Mouse (Mus musculus) ES-E14 (cell line): ENCODE results near the gene Macrod2. TPM values are rescaled to one million over a fixed set of nuclear protein-coding genes. Genes with fewer than 3 reads are reported as not detected.

Experiments used
- DNase-seq: peaks from one replicate; pipeline ENCODE4 v3.0.0-alpha.2; 2013; ENCODE audit warnings: low read depth, low spot score
- H3K27ac ChIP-seq: 2 replicates; pipeline ENCODE4 v1.5.1; 2012; ENCODE audit warnings: low read depth, mild to moderate bottlenecking, low read length, moderate library complexity, mixed read lengths; ENCODE audit not compliant: poor library complexity, insufficient read depth, severe bottlenecking
- H3K36me3 ChIP-seq: 2 replicates; pipeline ENCODE4 v1.6.1; 2012; ENCODE audit warnings: mild to moderate bottlenecking, low read length, moderate library complexity, mixed read lengths; ENCODE audit not compliant: control insufficient read depth, poor library complexity, insufficient read depth, severe bottlenecking
- H3K4me1 ChIP-seq, 2 experiments: fragments of 150-350 bp in 1 of 2; sonication (generic) in 1 of 2; 2 replicates each; pipeline ENCODE4 v1.6.1; 2012; ENCODE audit warnings: low read length in 2 of 2, mild to moderate bottlenecking in 1 of 2, mixed read lengths in 1 of 2; ENCODE audit not compliant: control insufficient read depth in 2 of 2, insufficient read depth in 2 of 2, poor library complexity in 1 of 2
- H3K4me3 ChIP-seq, 2 experiments: fragments of 150-350 bp in 1 of 2; sonication (generic) in 1 of 2; 2 replicates each; pipeline ENCODE4 v1.5.1; 2012; ENCODE audit warnings: low read length in 2 of 2, low read depth in 1 of 2, mild to moderate bottlenecking in 1 of 2, mixed read lengths in 1 of 2; ENCODE audit not compliant: insufficient read depth in 1 of 2, poor library complexity in 1 of 2, severe bottlenecking in 1 of 2
- H3K9ac ChIP-seq: 2 replicates; pipeline ENCODE4 v1.6.1; 2012; ENCODE audit warnings: low read depth, mild to moderate bottlenecking, low read length, mixed read lengths; ENCODE audit not compliant: poor library complexity, insufficient read depth, severe bottlenecking
- H3K9me3 ChIP-seq: fragments of 150-350 bp; sonication (generic); 2 replicates; pipeline ENCODE4 v1.6.1; 2012; ENCODE audit warnings: low read depth, mild to moderate bottlenecking, low read length; ENCODE audit not compliant: control insufficient read depth, insufficient read depth
- CHD2 ChIP-seq: IDR thresholded peaks from 2 replicates; pipeline ENCODE4 v1.6.1; 2014; ENCODE audit warnings: mild to moderate bottlenecking, low read depth, low read length, inconsistent platforms
- HCFC1 ChIP-seq: IDR thresholded peaks from 2 replicates; pipeline ENCODE4 v1.6.1; 2012; ENCODE audit warnings: low read length, inconsistent platforms, borderline replicate concordance; ENCODE audit not compliant: insufficient read depth
- MAFK ChIP-seq: IDR thresholded peaks from 2 replicates; pipeline ENCODE4 v1.6.1; 2014; ENCODE audit warnings: mild to moderate bottlenecking, low read depth, low read length, inconsistent platforms; ENCODE audit not compliant: insufficient read depth
- ZC3H11A ChIP-seq: IDR thresholded peaks from 2 replicates; pipeline ENCODE4 v1.6.1; 2012; ENCODE audit warnings: low read depth, mild to moderate bottlenecking, inconsistent platforms, low read length, borderline replicate concordance
- ZNF384 ChIP-seq: IDR thresholded peaks from 2 replicates; pipeline ENCODE4 v1.6.1; 2012; ENCODE audit warnings: low read depth, low read length, inconsistent platforms
- in situ Hi-C, 2 experiments: fragments of 600-800 bp; cut with MboI; formaldehyde crosslinking; loops; one replicate each; pipeline ENCODE4 v1.15.1; 2025; ENCODE audit warnings: low sequenced_read_pairs in 2 of 2, inconsistent platforms in 1 of 2; ENCODE audit not compliant: unreplicated experiment in 2 of 2
- total RNA-seq: library from RNA; depleted of rRNA; stranded (reverse); fragments of 300-350 nt; gene quantifications from 2 replicates; pipeline ENCODE4 v1.2.3, GENCODE M21; 2012

The Macrod2 gene
- total RNA-seq, 1 experiment, result 12.7 TPM

GRCm38 (mm10) chr2:141463946-141464345, 1068.8 kb downstream of the Macrod2 start:
- TF ChIP-seq MAFK, result no peak
- no peak for TF ChIP-seq CHD2
- no peak for TF ChIP-seq HCFC1
- no peak for TF ChIP-seq ZNF384
- no peak for TF ChIP-seq ZC3H11A
- in situ Hi-C loops, result no loop called here

GRCm38 (mm10) chr2:141472791-141473190, 1077.7 kb downstream of the Macrod2 start:
- Histone ChIP-seq H3K4me1 (no peaks in the 10 kb centered on the region), H3K27ac (no peak overlapping the region), H3K4me3 (no peak overlapping the region), H3K9ac (no peak overlapping the region), H3K9me3 (no peaks in the 10 kb centered on the region), H3K36me3 (no peaks in the 10 kb centered on the region)
- DNase-seq, result no peak
- in situ Hi-C loops, result no loop called here
- no peak for TF ChIP-seq HCFC1
- TF ChIP-seq ZC3H11A, result no peak
- TF ChIP-seq CHD2, result no peak
- no peak for TF ChIP-seq ZNF384

More at GRCm38 (mm10) chr2:141463946-141464345, 1068.8 kb downstream of the Macrod2 start:
- Histone ChIP-seq H3K36me3 (no peaks in the 10 kb centered on the region), H3K9ac (no peak overlapping the region), H3K4me3 (no peak overlapping the region), H3K27ac (no peak overlapping the region), H3K9me3 (no peaks in the 10 kb centered on the region), H3K4me1 (no peaks in the 10 kb centered on the region)
- DNase-seq, result no peak

- H3K9ac ChIP-seq, result no peak overlapping the region
- in situ Hi-C loops, result no loop called here
- DNase-seq, result no peak
Measured at GRCm38 (mm10) chr2:141477585-141477984, 1082.5 kb downstream of the Macrod2 start.

GRCm38 (mm10) chr2:141490518-141490917, 1095.4 kb downstream of the Macrod2 start:
- H3K9ac ChIP-seq, result no peak overlapping the region
- no peaks in the 10 kb centered on the region for H3K4me1 ChIP-seq
- H3K36me3 ChIP-seq, result no peaks in the 10 kb centered on the region
- in situ Hi-C loops, result no loop called here
- no peak for TF ChIP-seq MAFK
- TF ChIP-seq CHD2, result no peak
- TF ChIP-seq ZNF384, result no peak
- TF ChIP-seq ZC3H11A, result no peak
- TF ChIP-seq HCFC1, result no peak
- no peak overlapping the region for H3K27ac ChIP-seq
- no peak overlapping the region for H3K4me3 ChIP-seq
- DNase-seq, result no peak
- no peaks in the 10 kb centered on the region for H3K9me3 ChIP-seq

More at GRCm38 (mm10) chr2:141477585-141477984, 1082.5 kb downstream of the Macrod2 start:
- TF ChIP-seq MAFK (no peak), HCFC1 (no peak), ZC3H11A (no peak), CHD2 (no peak), ZNF384 (no peak)
- Histone ChIP-seq H3K4me3 (no peak overlapping the region), H3K9me3 (no peaks in the 10 kb centered on the region), H3K27ac (no peak overlapping the region), H3K4me1 (no peaks in the 10 kb centered on the region), H3K36me3 (no peaks in the 10 kb centered on the region)

GRCm38 (mm10) chr2:141505451-141505850, 1110.3 kb downstream of the Macrod2 start:
- H3K4me1 ChIP-seq, result no peaks in the 10 kb centered on the region
- no peaks in the 10 kb centered on the region for H3K9me3 ChIP-seq
- in situ Hi-C loops, result no loop called here
- H3K27ac ChIP-seq, result no peak overlapping the region
- H3K36me3 ChIP-seq, result no peaks in the 10 kb centered on the region
- H3K4me3 ChIP-seq, result no peak overlapping the region
- no peak overlapping the region for H3K9ac ChIP-seq
- TF ChIP-seq ZC3H11A (no peak), CHD2 (no peak), ZNF384 (no peak), HCFC1 (no peak), MAFK (no peak)
- no peak for DNase-seq
